Mouse (Mus musculus): Measurements from ENCODE around the gene Fam71f1. TPM values are rescaled to one million over a fixed set of nuclear protein-coding genes. Genes with fewer than 3 reads are reported as not detected.

The Fam71f1 gene
- polyA plus RNA-seq, 1 experiment = not detected

GRCm38 (mm10) chr6:29352816-29353215 is 33.9 kb downstream of the Fam71f1 start:
- Histone ChIP-seq H3K4me3 (ENCODE audit: insufficient read depth, low read length) (no peak overlapping the region), H3K27ac (ENCODE audit: insufficient read depth, low read length) (no peak overlapping the region), H3K4me1 (ENCODE audit: control insufficient read depth, insufficient read depth, low read length) (peaks cover 2% of the 10 kb centered on the region; the same call in 1 of the 2 replicates)
- TF ChIP-seq CTCF (IDR thresholded peaks at IDR 0.05; ENCODE audit: extremely low read depth, insufficient read depth, low read length) (no peak), POLR2A (IDR thresholded peaks at IDR 0.05; ENCODE audit: extremely low read depth, insufficient read depth, low read length) (no peak)

GRCm38 (mm10) chr6:29359386-29359785 is 40.4 kb downstream of the Fam71f1 start:
- peaks cover 1% of the 10 kb centered on the region; the same call in 1 of the 2 replicates for H3K4me1 ChIP-seq (ENCODE audit: control insufficient read depth, insufficient read depth, low read length)
- TF ChIP-seq POLR2A (IDR thresholded peaks at IDR 0.05; ENCODE audit: extremely low read depth, insufficient read depth, low read length) (no peak), CTCF (IDR thresholded peaks at IDR 0.05; ENCODE audit: extremely low read depth, insufficient read depth, low read length) (no peak)
- H3K4me3 ChIP-seq (ENCODE audit: insufficient read depth, low read length) = no peak overlapping the region
- no peak overlapping the region for H3K27ac ChIP-seq (ENCODE audit: insufficient read depth, low read length)

GRCm38 (mm10) chr6:29360211-29360610 is 41.3 kb downstream of the Fam71f1 start:
- Histone ChIP-seq H3K4me1 (ENCODE audit: control insufficient read depth, insufficient read depth, low read length) (peaks cover 1% of the 10 kb centered on the region; the same call in 1 of the 2 replicates), H3K4me3 (ENCODE audit: insufficient read depth, low read length) (no peak overlapping the region), H3K27ac (ENCODE audit: insufficient read depth, low read length) (no peak overlapping the region)
- no peak for TF ChIP-seq POLR2A (IDR thresholded peaks at IDR 0.05; ENCODE audit: extremely low read depth, insufficient read depth, low read length)
- TF ChIP-seq CTCF (IDR thresholded peaks at IDR 0.05; ENCODE audit: extremely low read depth, insufficient read depth, low read length) = no peak

- TF ChIP-seq CTCF (IDR thresholded peaks at IDR 0.05; ENCODE audit: extremely low read depth, insufficient read depth, low read length) = peak; percentile 54
- no peak for TF ChIP-seq POLR2A (IDR thresholded peaks at IDR 0.05; ENCODE audit: extremely low read depth, insufficient read depth, low read length)
- Histone ChIP-seq H3K4me1 (ENCODE audit: control insufficient read depth, insufficient read depth, low read length) (peaks cover 1% of the 10 kb centered on the region; the same call in 1 of the 2 replicates), H3K4me3 (ENCODE audit: insufficient read depth, low read length) (no peak overlapping the region), H3K27ac (ENCODE audit: insufficient read depth, low read length) (no peak overlapping the region)
Observed at GRCm38 (mm10) chr6:29362246-29363128, 43.5 kb downstream of the Fam71f1 start.

- Histone ChIP-seq H3K27ac (ENCODE audit: insufficient read depth, low read length) (no peak overlapping the region), H3K4me3 (ENCODE audit: insufficient read depth, low read length) (no peak overlapping the region), H3K4me1 (ENCODE audit: control insufficient read depth, insufficient read depth, low read length) (peaks cover 1% of the 10 kb centered on the region; the same call in 1 of the 2 replicates)
- TF ChIP-seq POLR2A (IDR thresholded peaks at IDR 0.05; ENCODE audit: extremely low read depth, insufficient read depth, low read length) (no peak), CTCF (IDR thresholded peaks at IDR 0.05; ENCODE audit: extremely low read depth, insufficient read depth, low read length) (no peak)
Observed at GRCm38 (mm10) chr6:29363129-29363515, 44.2 kb downstream of the Fam71f1 start.

- Histone ChIP-seq H3K4me1 (ENCODE audit: control insufficient read depth, insufficient read depth, low read length) (peaks cover 1% of the 10 kb centered on the region; the same call in 1 of the 2 replicates), H3K27ac (ENCODE audit: insufficient read depth, low read length) (no peak overlapping the region), H3K4me3 (ENCODE audit: insufficient read depth, low read length) (no peak overlapping the region)
- TF ChIP-seq CTCF (IDR thresholded peaks at IDR 0.05; ENCODE audit: extremely low read depth, insufficient read depth, low read length) (no peak), POLR2A (IDR thresholded peaks at IDR 0.05; ENCODE audit: extremely low read depth, insufficient read depth, low read length) (no peak)
Observed at GRCm38 (mm10) chr6:29365277-29365676, 46.3 kb downstream of the Fam71f1 start.

- TF ChIP-seq CTCF (IDR thresholded peaks at IDR 0.05; ENCODE audit: extremely low read depth, insufficient read depth, low read length) (no peak), POLR2A (IDR thresholded peaks at IDR 0.05; ENCODE audit: extremely low read depth, insufficient read depth, low read length) (no peak)
- Histone ChIP-seq H3K27ac (ENCODE audit: insufficient read depth, low read length) (no peak overlapping the region), H3K4me3 (ENCODE audit: insufficient read depth, low read length) (no peak overlapping the region), H3K4me1 (ENCODE audit: control insufficient read depth, insufficient read depth, low read length) (no peaks in the 10 kb centered on the region)
Observed at GRCm38 (mm10) chr6:29377386-29377785, 58.4 kb downstream of the Fam71f1 start.

GRCm38 (mm10) chr6:29378678-29379077 is 59.7 kb downstream of the Fam71f1 start:
- Histone ChIP-seq H3K4me1 (ENCODE audit: control insufficient read depth, insufficient read depth, low read length) (no peaks in the 10 kb centered on the region), H3K27ac (ENCODE audit: insufficient read depth, low read length) (no peak overlapping the region), H3K4me3 (ENCODE audit: insufficient read depth, low read length) (no peak overlapping the region)
- TF ChIP-seq POLR2A (IDR thresholded peaks at IDR 0.05; ENCODE audit: extremely low read depth, insufficient read depth, low read length) (no peak), CTCF (IDR thresholded peaks at IDR 0.05; ENCODE audit: extremely low read depth, insufficient read depth, low read length) (no peak)

GRCm38 (mm10) chr6:29379954-29380353 is 61.0 kb downstream of the Fam71f1 start:
- Histone ChIP-seq H3K4me3 (ENCODE audit: insufficient read depth, low read length) (no peak overlapping the region), H3K27ac (ENCODE audit: insufficient read depth, low read length) (no peak overlapping the region), H3K4me1 (ENCODE audit: control insufficient read depth, insufficient read depth, low read length) (no peaks in the 10 kb centered on the region)
- TF ChIP-seq POLR2A (IDR thresholded peaks at IDR 0.05; ENCODE audit: extremely low read depth, insufficient read depth, low read length) (no peak), CTCF (IDR thresholded peaks at IDR 0.05; ENCODE audit: extremely low read depth, insufficient read depth, low read length) (no peak)

- no peak for TF ChIP-seq CTCF (IDR thresholded peaks at IDR 0.05; ENCODE audit: extremely low read depth, insufficient read depth, low read length)
- no peak for TF ChIP-seq POLR2A (IDR thresholded peaks at IDR 0.05; ENCODE audit: extremely low read depth, insufficient read depth, low read length)
- no peak overlapping the region for H3K27ac ChIP-seq (ENCODE audit: insufficient read depth, low read length)
- H3K4me1 ChIP-seq (ENCODE audit: control insufficient read depth, insufficient read depth, low read length) = no peaks in the 10 kb centered on the region
- H3K4me3 ChIP-seq (ENCODE audit: insufficient read depth, low read length) = no peak overlapping the region
Observed at GRCm38 (mm10) chr6:29382442-29382841, 63.5 kb downstream of the Fam71f1 start.

Other genes with a start within 250 kb of the Fam71f1 start
- 55.8 and 57.5 TPM in 2 replicates for gene Rbm28, start 154.1 kb upstream of the Fam71f1 start, polyA plus RNA-seq (2012; rRNA removed)
- 2.6 and 3.2 TPM in 2 replicates for gene Prrt4, start 139.6 kb upstream of the Fam71f1 start, polyA plus RNA-seq (2012; rRNA removed)
- 64.4 and 65.6 TPM in 2 replicates for gene Impdh1, start 102.8 kb upstream of the Fam71f1 start, polyA plus RNA-seq (2012; rRNA removed)
- gene Hilpda, start 46.7 kb upstream of the Fam71f1 start, polyA plus RNA-seq (2012; rRNA removed) = 12.3 and 12.9 TPM in 2 replicates
- 1.7 and 3.0 TPM in 2 replicates for gene Fam71f2, start 39.5 kb upstream of the Fam71f1 start, polyA plus RNA-seq (2012; rRNA removed)
- 61.8 and 67.4 TPM in 2 replicates for gene Calu, start 28.9 kb downstream of the Fam71f1 start, polyA plus RNA-seq (2012; rRNA removed)
- 0.19 and 0.42 TPM in 2 replicates for gene Opn1sw, start 69.3 kb downstream of the Fam71f1 start, polyA plus RNA-seq (2012; rRNA removed)
- 148 and 150 TPM in 2 replicates for gene Ccdc136, start 77.2 kb downstream of the Fam71f1 start, polyA plus RNA-seq (2012; rRNA removed)
- gene Flnc, start 114.1 kb downstream of the Fam71f1 start, polyA plus RNA-seq (2012; rRNA removed) = 0.54 and 0.55 TPM in 2 replicates
- gene Atp6v1f, start 148.6 kb downstream of the Fam71f1 start, polyA plus RNA-seq (2012; rRNA removed) = 403 and 411 TPM in 2 replicates
- gene Atp6v1fnb, start 152.3 kb downstream of the Fam71f1 start, polyA plus RNA-seq (2012; rRNA removed) = 0.17 TPM in 1 of 2 replicates, not detected in the other
- 4.1 and 4.6 TPM in 2 replicates for gene Kcp, start 188.8 kb downstream of the Fam71f1 start, polyA plus RNA-seq (2012; rRNA removed)
- 5.2 and 6.1 TPM in 2 replicates for gene Irf5, start 207.5 kb downstream of the Fam71f1 start, polyA plus RNA-seq (2012; rRNA removed)

Data from cortical plate, adult 2 months (tissue).